Mouse (Mus musculus) adrenal gland, postnatal 10 days (tissue): Measurements from ENCODE around the gene Plcb4. TPM values are rescaled to one million over a fixed set of nuclear protein-coding genes. Genes with fewer than 3 reads are reported as not detected.

Experiments used
- DNase-seq: peaks from one replicate; pipeline ENCODE4 v3.0.0; 2021; ENCODE audit warnings: mixed read lengths
- total RNA-seq, 2 experiments: library from RNA; stranded (reverse); gene quantifications; 2 replicates each; pipeline ENCODE4 v1.2.3; 2021

Gene Plcb4
- total RNA-seq, 2 experiments from 2014 or later, result 39.1 to 51.1 TPM

GRCm38 (mm10) chr2:135761226-135761802 lies 102.5 kb downstream of the Plcb4 start:
- peak; percentile 41 for DNase-seq

GRCm38 (mm10) chr2:135764706-135765105 lies 105.9 kb downstream of the Plcb4 start:
- DNase-seq, result no peak

GRCm38 (mm10) chr2:135766471-135767063 lies 107.8 kb downstream of the Plcb4 start:
- peak; percentile 56 for DNase-seq

GRCm38 (mm10) chr2:135767535-135767934 lies 108.7 kb downstream of the Plcb4 start:
- no peak for DNase-seq

GRCm38 (mm10) chr2:135769701-135770100 lies 110.9 kb downstream of the Plcb4 start:
- DNase-seq, result no peak

GRCm38 (mm10) chr2:135770226-135770625 lies 111.4 kb downstream of the Plcb4 start:
- DNase-seq, result no peak

- DNase-seq, result no peak
These were observed 114.6 kb downstream of the Plcb4 start for GRCm38 (mm10) chr2:135773194-135773972.

GRCm38 (mm10) chr2:135775026-135775425 lies 116.2 kb downstream of the Plcb4 start:
- DNase-seq, result no peak

GRCm38 (mm10) chr2:135776131-135776775 lies 117.4 kb downstream of the Plcb4 start:
- DNase-seq, result no peak

GRCm38 (mm10) chr2:135781391-135781790 lies 122.6 kb downstream of the Plcb4 start:
- DNase-seq, result no peak

- DNase-seq, result no peak
These were observed 128.6 kb downstream of the Plcb4 start for GRCm38 (mm10) chr2:135787415-135787814.

- DNase-seq, result no peak
These were observed 134.1 kb downstream of the Plcb4 start for GRCm38 (mm10) chr2:135792907-135793306.

GRCm38 (mm10) chr2:135796684-135797083 lies 137.9 kb downstream of the Plcb4 start:
- no peak for DNase-seq

GRCm38 (mm10) chr2:135797677-135798546 lies 139.1 kb downstream of the Plcb4 start:
- peak; percentile 31 for DNase-seq

- no peak for DNase-seq
These were observed 140.4 kb downstream of the Plcb4 start for GRCm38 (mm10) chr2:135799149-135799770.

GRCm38 (mm10) chr2:135800385-135800784 lies 141.6 kb downstream of the Plcb4 start:
- DNase-seq, result no peak

- no peak for DNase-seq
These were observed 144.2 kb downstream of the Plcb4 start for GRCm38 (mm10) chr2:135802878-135803450.

- DNase-seq, result peak; percentile 47
These were observed 147.2 kb downstream of the Plcb4 start for GRCm38 (mm10) chr2:135805748-135806685.

GRCm38 (mm10) chr2:135808342-135808741 lies 149.5 kb downstream of the Plcb4 start:
- DNase-seq, result no peak

- peak; percentile 35 for DNase-seq
These were observed 152.0 kb downstream of the Plcb4 start for GRCm38 (mm10) chr2:135810841-135811240.
